Mouse (Mus musculus) thymus, adult 2 months (tissue): Measurements from ENCODE around the gene Ociad1.

Experiments used
- CTCF ChIP-seq: fragments of 200-500 bp; IDR thresholded peaks from 2 replicates; pipeline ENCODE4 v1.5.1; 2012; ENCODE audit warnings: mild to moderate bottlenecking, control low read depth, low read length, moderate library complexity, borderline replicate concordance; ENCODE audit not compliant: control insufficient read depth, poor library complexity, insufficient read depth; ENCODE audit errors: extremely low read depth
- POLR2A ChIP-seq: fragments of 200-500 bp; IDR thresholded peaks from 2 replicates; pipeline ENCODE4 v1.6.1; 2012; ENCODE audit warnings: mild to moderate bottlenecking, low read length, control low read depth, moderate library complexity; ENCODE audit not compliant: control insufficient read depth, poor library complexity, insufficient read depth; ENCODE audit errors: extremely low read depth

- TF ChIP-seq POLR2A (no peak), CTCF (no peak)
Observed at GRCm38 (mm10) chr5:73323602-73324001, 31.0 kb downstream of the Ociad1 start.
